Mouse (Mus musculus) CH12.LX (cell line): ENCODE data around the gene Slc10a4. TPM values are rescaled to one million over a fixed set of nuclear protein-coding genes. Genes with fewer than 3 reads are reported as not detected.

Experiments used
- DNase-seq: peaks from one replicate; pipeline ENCODE4 v3.0.0-alpha.2; 2013; ENCODE audit errors: extremely low read depth
- H3K27ac ChIP-seq: 2 replicates; pipeline ENCODE4 v1.5.1; 2012; ENCODE audit warnings: low read depth, mild to moderate bottlenecking, control low read depth, moderate library complexity; ENCODE audit not compliant: insufficient read depth
- H3K27me3 ChIP-seq: replicated peaks from 2 replicates; pipeline ENCODE3; 2012; ENCODE audit warnings: inconsistent platforms
- H3K36me3 ChIP-seq, 2 experiments: replicated peaks in 1 of 2; 2 replicates each; pipeline versions ENCODE3 to v1.6.1; 2012; ENCODE audit warnings: inconsistent platforms in 1 of 2, low read length in 1 of 2, mild to moderate bottlenecking in 1 of 2, mixed read lengths in 1 of 2, moderate library complexity in 1 of 2; ENCODE audit not compliant: control insufficient read depth in 1 of 2, insufficient read depth in 1 of 2
- H3K4me1 ChIP-seq, 2 experiments: 2 replicates each; pipeline ENCODE4 v1.6.1; 2012; ENCODE audit warnings: inconsistent platforms in 1 of 2, moderate library complexity in 1 of 2; ENCODE audit not compliant: insufficient read depth in 2 of 2, control insufficient read depth in 1 of 2
- H3K4me2 ChIP-seq: 2 replicates; pipeline ENCODE4 v1.6.1; 2012; ENCODE audit warnings: low read depth, mild to moderate bottlenecking, control low read depth; ENCODE audit not compliant: poor library complexity, insufficient read depth, severe bottlenecking
- H3K4me3 ChIP-seq, 3 experiments: fragments of 150-350 bp in 1 of 3; sonication (generic) in 1 of 3; replicated peaks in 1 of 3; 2 replicates each; pipeline versions ENCODE3 to v1.5.1; 2011 to 2012; ENCODE audit warnings: low read depth in 2 of 3, low read length in 2 of 3, mild to moderate bottlenecking in 2 of 3, moderate library complexity in 2 of 3, control low read depth in 1 of 3, improper control_type of control experiment in 1 of 3, inconsistent platforms in 1 of 3, mixed read lengths in 1 of 3; ENCODE audit not compliant: poor library complexity in 1 of 3
- H3K79me2 ChIP-seq: replicated peaks from 2 replicates; pipeline ENCODE4 v1.6.1; 2012; ENCODE audit warnings: mild to moderate bottlenecking, moderate library complexity; ENCODE audit not compliant: control insufficient read depth, poor library complexity, insufficient read depth, severe bottlenecking; ENCODE audit errors: extremely low read depth
- H3K9ac ChIP-seq: 2 replicates; pipeline ENCODE4 v1.6.1; 2012; ENCODE audit warnings: low read depth, mild to moderate bottlenecking, control low read depth, moderate library complexity; ENCODE audit not compliant: insufficient read depth
- H3K9me3 ChIP-seq: replicated peaks from 2 replicates; pipeline ENCODE3; 2012; ENCODE audit warnings: low read length, inconsistent platforms, mixed read lengths
- CHD1 ChIP-seq: IDR thresholded peaks from 2 replicates; pipeline ENCODE4 v1.6.1; 2012; ENCODE audit warnings: low read depth, low read length, improper control_type of control experiment, inconsistent platforms
- CHD2 ChIP-seq: IDR thresholded peaks from 2 replicates; pipeline ENCODE4 v1.6.1; 2011; ENCODE audit warnings: low read length, improper control_type of control experiment
- HCFC1 ChIP-seq: IDR thresholded peaks from 2 replicates; pipeline ENCODE4 v1.6.1; 2012; ENCODE audit warnings: low read depth, mild to moderate bottlenecking, inconsistent platforms, low read length, improper control_type of control experiment
- IRF4 ChIP-seq: IDR thresholded peaks from 2 replicates; pipeline ENCODE4 v1.6.1; 2014; ENCODE audit warnings: low read depth, mild to moderate bottlenecking, inconsistent platforms, low read length, improper control_type of control experiment
- JUN ChIP-seq: IDR thresholded peaks from 2 replicates; pipeline ENCODE4 v1.6.1; 2011; ENCODE audit warnings: low read depth, mild to moderate bottlenecking, low read length, improper control_type of control experiment, moderate library complexity; ENCODE audit not compliant: insufficient read depth
- JUND ChIP-seq: conservative IDR thresholded peaks from 2 replicates; pipeline ENCODE4 v1.6.1; 2011; ENCODE audit warnings: low read depth, low read length, improper control_type of control experiment
- KAT2A ChIP-seq: IDR thresholded peaks from 2 replicates; pipeline ENCODE4 v1.6.1; 2012; ENCODE audit warnings: low read length, improper control_type of control experiment, inconsistent platforms; ENCODE audit not compliant: insufficient replicate concordance
- MAZ ChIP-seq: IDR thresholded peaks from 2 replicates; pipeline ENCODE4 v1.6.1; 2012; ENCODE audit warnings: low read depth, mild to moderate bottlenecking, inconsistent platforms, low read length, improper control_type of control experiment, moderate library complexity
- MEF2A ChIP-seq: IDR thresholded peaks from 2 replicates; pipeline ENCODE4 v1.6.1; 2014; ENCODE audit warnings: low read depth, mild to moderate bottlenecking, inconsistent platforms, low read length, improper control_type of control experiment, borderline replicate concordance
- MXI1 ChIP-seq: IDR thresholded peaks from 2 replicates; pipeline ENCODE4 v1.6.1; 2011; ENCODE audit warnings: mild to moderate bottlenecking, low read depth, low read length, improper control_type of control experiment
- MYC ChIP-seq: IDR thresholded peaks from 2 replicates; pipeline ENCODE4 v1.6.1; 2011; ENCODE audit warnings: low read depth, mild to moderate bottlenecking, improper control_type of control experiment, low read length
- NELFE ChIP-seq: IDR thresholded peaks from 2 replicates; pipeline ENCODE4 v1.6.1; 2011; ENCODE audit warnings: low read depth, low read length, improper control_type of control experiment
- NRF1 ChIP-seq: IDR thresholded peaks from 2 replicates; pipeline ENCODE4 v1.6.1; 2014; ENCODE audit warnings: low read depth, mild to moderate bottlenecking, inconsistent platforms, low read length, improper control_type of control experiment, moderate library complexity
- PAX5 ChIP-seq: IDR thresholded peaks from 2 replicates; pipeline ENCODE4 v1.6.1; 2012; ENCODE audit warnings: low read length, inconsistent platforms, mixed read lengths
- POLR2AphosphoS2 ChIP-seq: IDR thresholded peaks from 2 replicates; pipeline ENCODE4 v1.6.1; 2011; ENCODE audit warnings: low read depth, low read length, improper control_type of control experiment
- RAD21 ChIP-seq: IDR thresholded peaks from 2 replicates; pipeline ENCODE4 v1.6.1; 2011; ENCODE audit warnings: low read depth, mild to moderate bottlenecking, low read length, improper control_type of control experiment, moderate library complexity
- RCOR1 ChIP-seq: conservative IDR thresholded peaks from 2 replicates; pipeline ENCODE4 v1.6.1; 2012; ENCODE audit warnings: low read depth, mild to moderate bottlenecking, inconsistent platforms, low read length, improper control_type of control experiment
- SIN3A ChIP-seq: IDR thresholded peaks from 2 replicates; pipeline ENCODE4 v1.6.1; 2012; ENCODE audit warnings: low read length, improper control_type of control experiment, inconsistent platforms
- TBP ChIP-seq: conservative IDR thresholded peaks from 2 replicates; pipeline ENCODE4 v1.6.1; 2011; ENCODE audit warnings: low read depth, low read length, improper control_type of control experiment
- UBTF ChIP-seq: IDR thresholded peaks from 2 replicates; pipeline ENCODE4 v1.6.1; 2012; ENCODE audit warnings: low read depth, mild to moderate bottlenecking, inconsistent platforms, low read length, improper control_type of control experiment, moderate library complexity
- USF1 ChIP-seq: IDR thresholded peaks from 2 replicates; pipeline ENCODE4 v1.6.1; 2014; ENCODE audit warnings: low read depth, mild to moderate bottlenecking, inconsistent platforms, low read length, improper control_type of control experiment
- ZKSCAN1 ChIP-seq: IDR thresholded peaks from 2 replicates; pipeline ENCODE4 v1.6.1; 2012; ENCODE audit warnings: low read depth, inconsistent platforms, low read length, improper control_type of control experiment, borderline replicate concordance
- ZMIZ1 ChIP-seq: IDR thresholded peaks from 2 replicates; pipeline ENCODE4 v1.6.1; 2012; ENCODE audit warnings: low read depth, mild to moderate bottlenecking, inconsistent platforms, low read length, improper control_type of control experiment
- dilution Hi-C: fragments of 300-500 bp; cut with MboI; formaldehyde crosslinking; loops from 2 replicates; pipeline ENCODE4 v1.14.3; 2020; ENCODE audit warnings: low sequenced_read_pairs; ENCODE audit not compliant: extremely low pct_unique_long_range_greater_than_20kb, extremely low pct_ligation_motif_present
- in situ Hi-C: fragments of 300-500 bp; cut with MboI; formaldehyde crosslinking; loops from 3 replicates; pipeline ENCODE4 v1.14.3; 2019; ENCODE audit warnings: low sequenced_read_pairs, low pct_ligation_motif_present, low pct_unique_long_range_greater_than_20kb, mixed read lengths
- polyA plus RNA-seq: library from polyadenylated mRNA; unstranded; fragments of >175 nt; gene quantifications from 2 replicates; pipeline ENCODE4 v1.2.1, GENCODE M21; 2012; ENCODE audit warnings: low read depth; ENCODE audit not compliant: insufficient read length
- total RNA-seq, 2 experiments: library from RNA; depleted of rRNA; stranded (reverse); fragments of 300-350 nt in 1 of 2; fragments of >200 nt in 1 of 2; gene quantifications; 2 replicates each; pipeline ENCODE4 v1.2.3; 2012 to 2014

Slc10a4 gene
- total and polyA plus RNA-seq, 3 experiments, result not detected

DNA sequence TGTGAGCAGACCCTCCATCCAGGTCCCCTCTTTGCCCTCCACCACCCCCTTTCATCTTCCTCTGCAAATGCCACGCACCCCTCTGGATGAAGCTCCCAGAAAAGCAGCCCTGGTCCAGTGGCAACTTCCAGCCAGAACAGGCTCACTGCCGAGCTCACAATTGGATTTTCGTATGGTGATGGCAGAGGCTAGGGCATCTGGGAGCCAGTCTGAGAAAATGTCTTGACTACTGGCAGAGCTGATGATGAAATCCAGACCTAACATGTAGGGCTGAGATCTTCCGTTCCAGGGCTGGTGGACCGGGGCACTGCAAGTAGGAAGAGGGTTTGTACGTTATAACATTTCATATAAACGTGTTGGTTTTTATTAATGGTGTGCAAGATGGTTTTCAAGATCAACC, 18.9 kb upstream of the Slc10a4 start:
- DNase-seq, result no peak
- H3K4me3 ChIP-seq, result no peak overlapping the region
- H3K27me3 ChIP-seq, result no peaks in the 10 kb centered on the region
- no peak overlapping the region for H3K9ac ChIP-seq
- dilution Hi-C loops, result no loop called here
- H3K4me1 ChIP-seq, result peaks cover 0 to 2% of the 10 kb centered on the region in 2 experiments; a peak in 1 of 4 replicates
- TF ChIP-seq MXI1, result no peak
- TF ChIP-seq, all 38 proteins: peak for 0
- no peaks in the 10 kb centered on the region for H3K9me3 ChIP-seq
- H3K79me2 ChIP-seq, result no peaks in the 10 kb centered on the region
- no peak overlapping the region for H3K27ac ChIP-seq
- no peak overlapping the region for H3K4me2 ChIP-seq
- H3K36me3 ChIP-seq, result no peaks in the 10 kb centered on the region
- in situ Hi-C loops, result no loop called here

DNA sequence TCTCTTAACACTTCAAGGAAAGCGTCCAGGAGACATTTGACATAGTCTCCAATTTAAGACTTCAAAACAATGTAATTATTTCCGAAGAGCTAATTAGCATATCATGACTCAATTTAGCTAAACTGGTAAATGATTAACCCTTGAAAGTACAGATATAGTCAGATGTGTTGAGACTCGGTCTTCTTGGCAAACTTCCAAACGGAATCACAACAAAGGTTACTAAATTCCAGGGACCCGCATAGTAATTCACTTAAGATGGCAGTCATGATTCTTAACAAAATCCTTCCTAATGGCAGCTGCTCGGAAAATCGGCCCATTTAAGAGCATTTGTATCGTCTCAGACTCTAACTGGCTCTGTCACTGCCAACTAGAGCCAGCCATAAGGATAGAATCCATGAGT, 16.9 kb upstream of the Slc10a4 start:
- no peaks in the 10 kb centered on the region for H3K4me1 ChIP-seq
- no peaks in the 10 kb centered on the region for H3K36me3 ChIP-seq
- H3K4me3 ChIP-seq, result no peak overlapping the region
- no peaks in the 10 kb centered on the region for H3K79me2 ChIP-seq
- TF ChIP-seq CHD2 (no peak), RCOR1 (no peak), UBTF (no peak), MYC (no peak), ZMIZ1 (no peak), TBP (no peak), NRF1 (no peak), MAZ (no peak), USF1 (no peak), KAT2A (no peak), SIN3A (no peak)
- TF ChIP-seq, all 38 proteins: peak for 0
- Histone ChIP-seq H3K27me3 (no peaks in the 10 kb centered on the region), H3K4me2 (no peak overlapping the region), H3K9ac (no peak overlapping the region), H3K9me3 (no peaks in the 10 kb centered on the region), H3K27ac (no peak overlapping the region)
- DNase-seq, result no peak
- dilution Hi-C loops (no loop called here), in situ Hi-C loops (no loop called here)

DNA sequence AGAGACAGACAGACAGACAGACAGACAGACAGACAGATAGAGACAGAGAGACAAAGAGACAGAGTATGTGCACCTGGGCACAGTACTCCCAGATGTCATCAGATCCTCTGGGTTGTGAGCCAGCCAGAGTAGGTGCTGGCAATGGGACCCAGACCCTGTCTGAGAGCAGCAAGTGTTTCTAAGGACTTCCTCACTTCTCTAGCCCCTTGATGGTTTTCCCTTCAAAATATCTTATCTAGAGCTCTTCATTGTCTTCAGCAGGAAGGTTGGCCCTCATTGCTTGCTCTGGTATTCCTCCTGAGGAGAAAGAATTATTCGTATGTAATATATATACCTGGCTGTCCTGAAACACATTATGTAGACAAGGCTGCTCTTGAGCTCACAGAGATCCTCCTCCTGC, 14.2 kb upstream of the Slc10a4 start:
- TF ChIP-seq KAT2A (no peak), PAX5 (no peak), CHD1 (no peak), POLR2AphosphoS2 (no peak), IRF4 (no peak), MEF2A (no peak), JUND (no peak), SIN3A (no peak), TBP (no peak), RAD21 (no peak), MAZ (no peak), NELFE (no peak), HCFC1 (no peak), JUN (no peak), ZMIZ1 (no peak), UBTF (no peak), ZKSCAN1 (no peak), RCOR1 (no peak), USF1 (no peak)
- no peak overlapping the region for H3K4me2 ChIP-seq
- DNase-seq, result no peak
- H3K4me1 ChIP-seq, result no peaks in the 10 kb centered on the region
- H3K27me3 ChIP-seq, result no peaks in the 10 kb centered on the region
- no peak overlapping the region for H3K4me3 ChIP-seq
- no peaks in the 10 kb centered on the region for H3K79me2 ChIP-seq
- no peak overlapping the region for H3K27ac ChIP-seq
- no peaks in the 10 kb centered on the region for H3K9me3 ChIP-seq
- in situ Hi-C loops (no loop called here), dilution Hi-C loops (no loop called here)
- H3K36me3 ChIP-seq, result no peaks in the 10 kb centered on the region
- H3K9ac ChIP-seq, result no peak overlapping the region
